Mouse (Mus musculus) layer of hippocampus, adult 2 months (tissue): ENCODE measurements around the gene Rplp2. TPM values are rescaled to one million over a fixed set of nuclear protein-coding genes. Genes with fewer than 3 reads are reported as not detected.
A peak's percentile ranks its signal among the peaks of the same experiment; 100 is the strongest.
"Not testable (repeated sequence)": the region's sequence is repeated elsewhere in the genome, so short reads cannot be mapped to it uniquely, and the experiment has no call there.

Source experiments
- DNase-seq, 2 experiments: peaks; one replicate each; pipeline ENCODE4 v3.0.0; 2022; ENCODE audit warnings: low spot score in 2 of 2
- H3K27ac ChIP-seq: fragments of 200-600 bp; 2 replicates; pipeline ENCODE4 v1.8.1; 2022
- H3K4me3 ChIP-seq: fragments of 200-600 bp; 2 replicates; pipeline ENCODE4 v1.8.1; 2022; ENCODE audit warnings: mild to moderate bottlenecking
- CTCF ChIP-seq: fragments of 200-600 bp; conservative IDR thresholded peaks from 2 replicates; pipeline ENCODE4 v1.8.1; 2022; ENCODE audit warnings: antibody characterized with exemption, mild to moderate bottlenecking, moderate library complexity
- long read RNA-seq, 2 experiments: library from polyadenylated mRNA; stranded (forward); transcript quantifications; one replicate each; pipeline ENCODE4 v2.0.0; 2021; ENCODE audit warnings: borderline mapping rate in 2 of 2
- total RNA-seq, 2 experiments: library from RNA; stranded (reverse); gene quantifications; 2 replicates each; pipeline ENCODE4 v1.2.3; 2021

Gene Rplp2
- total RNA-seq: 100 to 1,000 TPM; 548 to 575 TPM
- long read RNA-seq, experiment 1, transcript Rplp2-202 (4 exons, 449 nt): minor isoform, 5 of 118 reads
- long read RNA-seq, experiment 1, transcript Rplp2-201 (5 exons, 964 nt): major isoform, 104 of 118 reads
- long read RNA-seq, experiment 1, partial matches to known transcripts: 1 of 118 reads
- long read RNA-seq, experiment 1, other reads (novel, unspliced or antisense): 7 of 118 reads
- long read RNA-seq, experiment 2, transcript Rplp2-202 (4 exons, 449 nt): minor isoform, 6 of 143 reads
- long read RNA-seq, experiment 2, transcript Rplp2-201 (5 exons, 964 nt): major isoform, 127 of 143 reads
- long read RNA-seq, experiment 2, partial matches to known transcripts: 1 of 143 reads
- long read RNA-seq, experiment 2, other reads (novel, unspliced or antisense): 8 of 143 reads

- H3K4me3 ChIP-seq: peak within 1 kb of the TSS; percentile 97
- peak within 1 kb of the TSS; percentile 100 for H3K27ac ChIP-seq
- DNase-seq: peak; percentile 93 to 95
- peak; percentile 21 for TF ChIP-seq CTCF
Measured at GRCm38 (mm10) chr7:141447110-141447991, at the start of gene Rplp2. Rplp2 (plus strand) TSS chr7:141447370.

DNA sequence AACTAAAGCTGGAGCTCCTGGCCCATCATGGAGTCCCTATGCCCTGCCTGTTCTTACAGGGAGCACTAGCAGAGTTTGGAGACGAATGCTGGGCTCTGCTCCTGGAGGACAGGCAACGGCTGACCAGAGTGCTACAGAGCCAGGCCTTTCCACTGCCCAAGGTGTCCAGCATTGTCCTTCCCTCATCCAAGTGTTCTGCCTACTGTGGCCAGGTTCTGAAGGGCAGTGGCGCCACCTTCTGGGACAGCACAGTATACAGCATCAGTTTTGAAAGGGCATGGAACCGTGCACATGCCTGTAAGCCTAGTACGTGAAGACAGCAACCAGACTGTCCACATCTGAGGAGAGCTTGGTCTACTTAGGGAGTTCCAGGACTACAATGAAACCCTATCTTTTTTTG lies 43.9 kb upstream of the Rplp2 start:
- peak in 1 of 2 experiments; percentile 39 for DNase-seq
- TF ChIP-seq CTCF: peak; percentile 78
- Histone ChIP-seq H3K4me3 (no peak overlapping the region), H3K27ac (no peak overlapping the region)

GRCm38 (mm10) chr7:141405466-141405865 lies 41.7 kb upstream of the Rplp2 start:
- no peak for DNase-seq
- H3K27ac ChIP-seq: no peak overlapping the region
- no peak for TF ChIP-seq CTCF
- H3K4me3 ChIP-seq: no peak overlapping the region

- not testable (repeated sequence) for DNase-seq, H3K27ac ChIP-seq, H3K4me3 ChIP-seq
Measured at GRCm38 (mm10) chr7:141407670-141408069, 39.5 kb upstream of the Rplp2 start.

DNA sequence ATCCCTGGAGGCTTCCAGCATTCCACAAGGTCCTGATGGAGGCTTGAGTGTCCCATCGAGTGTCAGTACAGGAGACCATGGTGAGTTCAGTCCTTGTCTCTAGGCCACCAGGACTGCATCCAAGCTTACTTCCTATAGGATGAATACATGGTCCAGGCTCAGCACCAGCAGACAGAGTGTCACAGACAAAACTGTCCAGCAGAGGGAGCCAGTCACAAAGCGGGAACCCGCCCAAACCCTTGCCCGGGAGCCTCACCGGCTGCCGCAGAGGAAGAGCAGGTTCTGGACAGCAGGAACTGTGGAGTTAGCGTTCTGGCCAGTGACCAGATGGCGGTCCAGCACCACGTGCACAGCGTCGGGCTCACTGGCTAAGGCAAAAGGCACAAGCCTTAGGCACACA lies 38.3 kb upstream of the Rplp2 start:
- TF ChIP-seq CTCF: peak; percentile 98
- H3K4me3 ChIP-seq: no peak overlapping the region
- no peak overlapping the region for H3K27ac ChIP-seq
- peak; percentile 82 to 87 for DNase-seq

- Histone ChIP-seq H3K4me3 (no peak overlapping the region), H3K27ac (no peak overlapping the region)
- no peak for TF ChIP-seq CTCF
- DNase-seq: no peak
Measured at GRCm38 (mm10) chr7:141410631-141411030, 36.5 kb upstream of the Rplp2 start.

- Histone ChIP-seq H3K27ac (no peak overlapping the region), H3K4me3 (no peak overlapping the region)
- no peak for TF ChIP-seq CTCF
- DNase-seq: no peak
Measured at GRCm38 (mm10) chr7:141411667-141412066, 35.5 kb upstream of the Rplp2 start.

- H3K4me3 ChIP-seq: peak overlapping the region; percentile 99
- TF ChIP-seq CTCF: no peak
- DNase-seq: no peak
- H3K27ac ChIP-seq: peak overlapping the region; percentile 93
Measured at GRCm38 (mm10) chr7:141413331-141413730, 33.8 kb upstream of the Rplp2 start.

GRCm38 (mm10) chr7:141413809-141414584 lies 33.2 kb upstream of the Rplp2 start, which contains the start of gene Gatd1:
Gatd1 (minus strand) TSS chr7:141414136.
- peak; percentile 99 to 100 for DNase-seq
- peak; percentile 37 for TF ChIP-seq CTCF
- Histone ChIP-seq H3K27ac (peak within 1 kb of the TSS; percentile 94), H3K4me3 (peak within 1 kb of the TSS; percentile 99)

DNA sequence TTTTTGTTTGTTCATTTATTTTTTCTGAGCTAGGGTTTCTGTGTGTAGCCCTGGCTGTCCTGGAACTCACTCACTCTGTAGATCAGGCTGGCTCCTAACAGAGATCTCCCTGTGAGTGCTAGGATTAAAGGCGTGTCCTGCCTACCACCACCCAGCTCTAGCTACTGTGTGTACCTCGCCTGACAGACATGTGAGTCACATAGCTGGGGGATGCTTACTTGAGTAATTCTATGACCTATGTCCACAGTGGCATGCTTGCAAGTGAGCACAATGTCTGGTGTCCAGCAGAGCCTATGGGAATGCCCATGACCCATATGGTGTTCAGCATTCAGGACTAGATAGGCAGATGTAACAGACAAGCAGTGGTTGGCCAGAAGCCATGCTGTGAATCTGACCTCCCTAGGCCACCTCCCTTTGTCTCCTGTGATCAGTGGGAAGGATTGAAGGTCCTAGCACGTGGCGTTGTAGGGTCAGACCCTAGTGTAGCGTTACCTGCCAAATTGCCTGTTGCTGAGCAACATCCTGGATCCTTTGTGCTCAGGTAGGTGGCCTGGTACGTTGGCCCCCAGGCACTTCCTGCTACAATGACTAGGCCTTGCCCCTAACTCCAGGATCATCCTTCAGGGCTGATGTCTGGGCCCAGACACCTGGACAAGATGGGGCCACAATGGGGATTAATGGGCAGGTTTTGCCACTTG lies 30.9 kb upstream of the Rplp2 start:
- Histone ChIP-seq H3K4me3 (no peak overlapping the region), H3K27ac (no peak overlapping the region)
- TF ChIP-seq CTCF: no peak
- DNase-seq: no peak

DNA sequence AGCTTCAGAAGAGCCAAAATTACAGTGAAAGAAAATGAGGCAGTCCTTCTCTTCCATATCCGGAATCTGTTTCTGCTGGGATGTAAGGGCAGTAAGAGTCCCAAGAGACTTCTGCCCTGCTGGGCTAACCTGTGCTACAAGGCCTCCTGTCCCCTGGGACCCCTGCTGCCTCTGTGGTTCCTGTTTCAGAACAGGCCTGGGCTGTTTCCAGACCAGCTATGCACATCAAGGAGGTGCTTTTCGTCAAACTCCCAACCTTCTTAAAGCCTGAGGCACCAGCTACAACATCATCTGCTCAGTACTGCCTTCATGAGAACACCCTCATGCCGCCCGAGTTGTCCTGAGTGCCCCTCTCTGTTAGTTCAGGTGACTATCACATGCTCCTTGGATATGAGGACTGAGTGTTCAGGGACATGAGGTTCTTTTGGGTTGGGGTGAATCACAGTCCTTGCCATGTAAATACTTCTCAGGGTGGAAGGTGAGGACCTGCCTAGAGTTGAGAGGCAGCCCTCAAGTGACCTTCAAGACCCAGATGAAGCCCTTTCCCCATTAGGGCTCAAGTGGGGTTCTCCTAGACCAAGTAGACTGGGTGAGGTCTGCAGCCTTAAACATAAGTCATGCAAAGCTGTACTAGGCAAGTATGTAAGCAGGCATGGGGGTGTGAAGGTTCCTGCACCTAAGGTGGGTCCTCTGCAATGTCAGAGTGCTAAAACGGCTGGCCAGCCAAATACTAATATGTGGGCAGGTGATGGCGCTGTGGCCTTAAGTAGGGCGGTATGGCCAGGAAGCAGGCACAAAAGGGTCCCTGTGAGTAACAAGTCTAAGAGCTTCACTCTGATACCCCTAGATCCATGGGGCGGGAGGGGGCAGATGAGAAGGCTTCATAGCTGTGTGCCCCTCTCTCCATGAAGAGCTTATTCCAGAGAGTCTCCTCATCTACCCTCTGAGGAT lies 29.2 kb upstream of the Rplp2 start:
- DNase-seq: no peak
- no peak overlapping the region for H3K4me3 ChIP-seq
- H3K27ac ChIP-seq: no peak overlapping the region
- TF ChIP-seq CTCF: peak; percentile 16; the same call in 1 of the 2 replicates
